Mouse (Mus musculus) lung, adult 2 months (tissue): ENCODE data around the gene Rec114. TPM values are rescaled to one million over a fixed set of nuclear protein-coding genes. Genes with fewer than 3 reads are reported as not detected.
A peak's percentile ranks its signal among the peaks of the same experiment; 100 is the strongest.

Experiments
- DNase-seq: peaks from one replicate; pipeline ENCODE4 v3.0.0; 2022
- H3K4me1 ChIP-seq: fragments of 200-500 bp; 2 replicates; pipeline ENCODE4 v1.6.1; 2011; ENCODE audit warnings: low read length; ENCODE audit not compliant: control insufficient read depth, insufficient read depth
- H3K4me3 ChIP-seq: fragments of 200-500 bp; replicated peaks from 2 replicates; pipeline ENCODE3; 2011; ENCODE audit warnings: low read depth, mild to moderate bottlenecking, control low read depth, low read length; ENCODE audit errors: extremely low read depth
- CTCF ChIP-seq: fragments of 200-500 bp; IDR thresholded peaks from 2 replicates; pipeline ENCODE4 v1.5.1; 2011; ENCODE audit warnings: mild to moderate bottlenecking, low read length, control low read depth; ENCODE audit not compliant: insufficient read depth
- POLR2A ChIP-seq: fragments of 200-500 bp; IDR thresholded peaks from 2 replicates; pipeline ENCODE4 v1.6.1; 2011; ENCODE audit warnings: low read depth, mild to moderate bottlenecking, control low read depth, low read length, borderline replicate concordance; ENCODE audit errors: extremely low read depth
- WGBS: fragments of 180-500 bp; shearing (Covaris S2); methylation state at CpG from one replicate; pipeline ENCODE4 v1.1.7; 2018; 5-methylcytosine and 5-hydroxymethylcytosine counted together
- polyA plus RNA-seq: library from polyadenylated mRNA; depleted of rRNA; stranded (reverse); fragments of >200 nt; gene quantifications from 2 replicates; pipeline ENCODE4 v1.2.3, GENCODE M21; 2012

The Rec114 gene
- polyA plus RNA-seq, 1 experiment = 0.24 TPM

DNA sequence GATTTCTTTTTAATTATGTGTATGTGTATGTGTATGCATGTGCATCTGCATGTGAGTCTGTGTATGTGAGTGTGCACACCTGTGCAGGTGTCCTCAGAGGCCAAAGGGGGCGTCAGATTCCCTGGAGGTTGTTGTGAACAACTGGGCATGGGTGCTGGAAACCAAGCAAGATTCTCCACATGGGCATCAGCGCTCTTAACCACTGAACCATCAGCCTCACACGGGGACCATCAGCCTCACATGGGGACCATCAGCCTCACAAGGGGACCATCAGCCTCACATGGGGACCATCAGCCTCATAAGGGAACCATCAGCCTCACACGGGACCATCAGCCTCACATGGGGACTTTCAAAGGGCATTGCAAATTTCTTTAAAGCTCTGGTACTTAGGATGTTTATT is 53.1 kb downstream of the Rec114 start:
- TF ChIP-seq POLR2A (no peak), CTCF (no peak)
- Histone ChIP-seq H3K4me1 (no peaks in the 10 kb centered on the region), H3K4me3 (no peak overlapping the region)
- WGBS = 75% methylated on average over 4 of the region's 4 CpGs
- DNase-seq = no peak

DNA sequence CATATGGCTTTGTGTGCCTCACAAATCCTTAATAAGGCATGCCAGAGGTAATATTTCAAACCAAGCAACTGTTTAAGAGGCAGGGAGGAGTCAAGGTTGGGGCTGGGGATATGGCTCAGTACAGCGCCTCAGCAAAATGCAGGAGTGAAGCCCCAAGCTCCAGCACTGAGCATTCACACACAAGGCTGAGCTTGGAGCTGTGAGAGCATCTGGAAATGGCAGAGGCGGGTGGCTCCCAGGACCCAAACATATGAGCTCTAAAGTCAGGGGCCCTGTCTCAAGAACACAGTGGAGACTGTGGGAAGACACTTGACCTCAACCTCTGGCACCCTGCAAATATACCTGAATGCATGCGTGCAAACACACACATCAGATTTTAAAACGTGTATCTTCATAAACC is 55.7 kb downstream of the Rec114 start:
- no peak for DNase-seq
- WGBS = 76% methylated on average over 4 of the region's 4 CpGs
- TF ChIP-seq CTCF = no peak
- no peak for TF ChIP-seq POLR2A
- Histone ChIP-seq H3K4me1 (no peaks in the 10 kb centered on the region), H3K4me3 (no peak overlapping the region)

DNA sequence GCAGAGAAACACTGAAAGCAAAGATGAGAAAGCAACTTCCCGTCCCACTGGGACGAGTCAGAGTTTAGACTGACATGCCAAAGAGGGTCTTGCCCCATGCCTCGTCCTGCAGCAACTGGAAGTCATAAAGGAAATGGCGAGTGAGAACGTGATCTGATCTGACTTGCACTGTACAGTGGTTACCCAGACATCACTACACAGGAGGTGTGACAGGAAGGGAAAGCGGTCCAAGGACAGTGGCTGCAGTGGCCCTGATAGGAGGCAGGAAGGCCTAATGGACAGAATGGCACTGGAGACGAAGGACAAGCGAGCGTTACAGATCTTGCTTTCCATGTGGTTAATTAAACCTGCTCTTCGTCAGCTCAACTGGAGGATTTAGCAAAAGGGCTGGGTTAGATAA is 58.5 kb downstream of the Rec114 start:
- no peak for TF ChIP-seq POLR2A
- TF ChIP-seq CTCF = no peak
- no peaks in the 10 kb centered on the region for H3K4me1 ChIP-seq
- DNase-seq = no peak
- H3K4me3 ChIP-seq = no peak overlapping the region
- WGBS = 55% methylated on average over 10 of the region's 10 CpGs

DNA sequence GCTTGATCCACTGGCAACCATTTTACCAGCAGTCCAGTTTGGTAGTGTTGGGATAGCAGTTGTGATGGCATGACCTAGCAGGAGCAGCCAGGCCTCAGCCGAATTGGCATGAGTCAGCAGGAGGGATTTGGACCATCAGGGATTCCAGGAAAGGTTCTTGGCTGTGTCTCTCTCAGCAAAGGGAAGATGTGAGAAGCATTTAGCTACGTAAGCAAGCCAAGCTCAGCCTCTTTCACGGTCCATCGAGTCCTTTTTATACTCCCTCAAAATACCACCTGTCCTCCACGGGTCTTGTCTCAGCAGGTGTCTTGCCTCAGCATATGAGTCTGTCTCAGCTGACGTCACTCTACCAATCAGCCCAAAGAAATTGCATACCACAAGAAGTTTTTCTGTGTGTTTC is 60.4 kb downstream of the Rec114 start:
- no peaks in the 10 kb centered on the region for H3K4me1 ChIP-seq
- H3K4me3 ChIP-seq = no peak overlapping the region
- WGBS = 67% methylated on average over 6 of the region's 6 CpGs
- DNase-seq = no peak
- no peak for TF ChIP-seq CTCF
- no peak for TF ChIP-seq POLR2A

DNA sequence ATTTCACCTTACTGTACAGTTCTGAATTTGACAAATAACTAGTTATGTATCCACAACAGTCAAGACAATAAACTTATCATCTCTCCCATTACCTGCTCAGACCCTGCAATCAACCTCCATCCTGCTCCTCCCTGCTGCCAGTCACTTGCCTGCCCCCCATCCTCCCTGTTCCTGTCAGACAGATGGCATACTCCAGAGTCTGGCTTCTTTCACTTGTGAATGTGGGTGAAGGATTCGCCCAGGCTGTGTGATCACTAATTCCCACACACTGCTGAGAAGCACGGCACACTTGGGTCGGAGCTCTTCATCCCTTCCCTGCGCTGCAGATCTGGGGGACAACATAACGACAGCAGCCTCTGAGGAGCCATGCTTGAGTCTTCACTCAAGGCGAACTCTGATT is 61.7 kb downstream of the Rec114 start:
- no peak for TF ChIP-seq CTCF
- TF ChIP-seq POLR2A = no peak
- Histone ChIP-seq H3K4me3 (no peak overlapping the region), H3K4me1 (no peaks in the 10 kb centered on the region)
- 65% methylated on average over 6 of the region's 6 CpGs for WGBS
- DNase-seq = no peak

DNA sequence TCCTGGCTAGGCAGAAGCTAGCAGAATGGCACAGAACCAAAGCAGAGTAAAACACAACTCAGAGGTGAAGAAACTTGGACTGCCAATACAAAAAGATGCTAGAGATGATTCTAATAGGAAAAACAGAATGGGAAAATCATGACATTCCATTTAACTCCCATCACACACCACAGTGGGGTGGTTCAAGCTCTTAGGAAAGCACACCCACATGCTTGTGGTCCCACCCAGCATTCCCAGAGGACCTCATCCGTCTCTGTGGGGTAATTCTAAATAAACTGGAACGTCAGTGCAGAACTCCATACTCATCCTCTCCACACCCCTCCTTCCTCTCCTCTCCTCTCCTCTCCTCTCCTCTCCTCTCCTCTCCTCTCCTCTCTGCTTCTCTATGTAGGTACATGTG is 62.4 kb downstream of the Rec114 start:
- Histone ChIP-seq H3K4me3 (no peak overlapping the region), H3K4me1 (no peaks in the 10 kb centered on the region)
- WGBS = 34% methylated on average over 2 of the region's 2 CpGs
- TF ChIP-seq CTCF (no peak), POLR2A (no peak)
- no peak for DNase-seq

DNA sequence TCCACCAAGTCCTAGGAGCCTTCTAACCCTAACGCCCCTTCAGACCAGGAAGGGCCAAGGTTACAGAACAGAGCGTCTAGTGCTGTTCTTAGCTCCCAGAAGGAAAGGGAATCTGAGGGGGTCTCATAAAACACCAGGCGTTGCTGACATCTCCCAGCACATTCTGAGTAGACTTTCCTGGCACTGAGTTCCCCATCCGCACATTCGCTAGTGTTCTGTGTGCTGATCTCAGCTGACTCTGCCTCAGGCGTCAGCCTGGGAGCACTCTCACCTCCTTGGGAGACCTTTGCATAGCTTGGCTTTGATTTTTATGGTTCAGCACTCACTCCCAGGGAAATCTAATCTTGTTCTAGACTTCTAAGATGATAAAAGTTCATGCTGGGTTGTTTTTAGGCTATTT is 68.4 kb downstream of the Rec114 start:
- no peaks in the 10 kb centered on the region for H3K4me1 ChIP-seq
- WGBS = 60% methylated on average over 6 of the region's 6 CpGs
- H3K4me3 ChIP-seq = no peak overlapping the region
- DNase-seq = no peak
- TF ChIP-seq CTCF (no peak), POLR2A (no peak)

DNA sequence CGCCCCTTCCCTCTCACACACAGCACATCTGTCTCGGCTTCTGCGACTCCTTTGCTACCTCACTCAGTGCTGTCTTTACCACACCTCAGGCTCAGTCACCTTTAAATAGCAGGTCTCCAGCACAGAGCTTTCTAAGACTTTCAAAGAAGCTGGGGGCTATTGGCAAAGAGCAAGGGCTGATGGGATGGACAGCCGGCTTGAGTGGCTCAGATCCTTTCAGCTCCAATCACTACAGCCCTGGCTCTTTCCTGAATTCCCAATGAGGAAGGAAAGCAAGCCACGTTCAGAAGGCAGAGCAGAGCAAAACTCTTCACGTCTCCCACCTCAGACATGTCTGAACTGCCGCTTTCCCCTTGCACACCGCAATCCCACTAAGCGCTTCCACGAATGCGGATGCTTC is 69.0 kb downstream of the Rec114 start:
- Histone ChIP-seq H3K4me3 (no peak overlapping the region), H3K4me1 (no peaks in the 10 kb centered on the region)
- TF ChIP-seq CTCF (no peak), POLR2A (no peak)
- no peak for DNase-seq
- 70% methylated on average over 11 of the region's 11 CpGs for WGBS

DNA sequence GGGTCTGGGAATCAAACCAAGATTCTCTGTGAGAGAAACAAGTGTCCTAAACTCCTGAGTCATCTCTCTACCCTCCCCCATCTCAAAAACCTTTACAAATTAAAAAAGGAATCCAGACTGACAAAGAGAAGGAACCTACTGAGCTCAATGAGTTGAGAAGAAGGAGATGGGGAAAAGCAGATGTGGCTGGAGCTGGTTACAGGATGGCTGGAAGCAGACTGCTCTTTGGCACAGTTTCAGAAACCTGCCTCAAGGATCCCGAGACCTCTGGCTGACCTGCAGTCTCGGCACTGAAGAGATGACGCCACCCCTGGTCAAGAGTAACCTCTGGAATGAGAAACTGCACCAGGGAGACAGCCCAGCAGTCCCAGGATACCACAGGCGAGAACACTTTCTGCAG is 71.3 kb downstream of the Rec114 start:
- no peaks in the 10 kb centered on the region for H3K4me1 ChIP-seq
- 13% methylated on average over 4 of the region's 4 CpGs for WGBS
- DNase-seq = peak; percentile 28

DNA sequence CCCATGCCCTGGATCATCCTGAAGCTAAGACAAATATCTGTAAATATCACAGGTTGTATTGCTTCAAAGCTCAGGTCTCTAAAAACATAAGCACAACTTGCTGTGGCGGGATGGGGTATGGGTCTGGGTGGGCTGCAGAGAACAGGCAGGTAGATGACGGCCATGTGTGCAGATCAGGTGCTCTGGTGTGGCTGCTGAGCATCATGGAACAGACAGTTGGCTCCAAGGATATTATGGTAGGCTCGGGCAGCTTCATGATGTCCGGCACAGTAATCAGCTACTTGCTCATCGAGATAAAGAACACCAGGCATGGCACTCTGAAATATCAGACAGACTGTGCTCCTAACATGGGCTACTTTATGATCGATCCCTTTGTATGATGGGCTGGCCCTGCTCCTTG is 73.9 kb downstream of the Rec114 start:
- no peak for DNase-seq
- TF ChIP-seq POLR2A = no peak
- TF ChIP-seq CTCF = no peak
- WGBS = 90% methylated on average over 6 of the region's 6 CpGs
- H3K4me1 ChIP-seq = no peaks in the 10 kb centered on the region
- H3K4me3 ChIP-seq = no peak overlapping the region

More for the DNA sequence above, 71.3 kb downstream of the Rec114 start:
- TF ChIP-seq CTCF = no peak
- TF ChIP-seq POLR2A = no peak
- no peak overlapping the region for H3K4me3 ChIP-seq
